Mouse (Mus musculus) spleen, adult 2 months (tissue): Measurements from ENCODE around the gene Upb1. TPM values are rescaled to one million over a fixed set of nuclear protein-coding genes. Genes with fewer than 3 reads are reported as not detected.
"Not testable (repeated sequence)": the region's sequence is repeated elsewhere in the genome, so short reads cannot be mapped to it uniquely, and the experiment has no call there.

Experiments used
- DNase-seq, 2 experiments: peaks; one replicate each; pipeline versions ENCODE4 v3.0.0 to v3.0.0-alpha.2; 2012 to 2021; ENCODE audit warnings: low spot score in 2 of 2, low read depth in 1 of 2
- H3K27ac ChIP-seq: fragments of 200-500 bp; 2 replicates; pipeline ENCODE4 v1.5.1; 2012; ENCODE audit warnings: low read length, inconsistent platforms; ENCODE audit not compliant: insufficient read depth
- H3K27me3 ChIP-seq: fragments of 200-500 bp; 2 replicates; pipeline ENCODE4 v1.6.1; 2012; ENCODE audit warnings: mild to moderate bottlenecking, moderate library complexity, low read length, inconsistent platforms; ENCODE audit not compliant: control insufficient read depth, insufficient read depth
- H3K36me3 ChIP-seq: fragments of 200-500 bp; 2 replicates; pipeline ENCODE4 v1.6.1; 2012; ENCODE audit warnings: mild to moderate bottlenecking, low read length, inconsistent platforms; ENCODE audit not compliant: control insufficient read depth, insufficient read depth
- H3K4me1 ChIP-seq: fragments of 200-500 bp; 2 replicates; pipeline ENCODE4 v1.6.1; 2011; ENCODE audit warnings: inconsistent platforms; ENCODE audit not compliant: control insufficient read depth, insufficient read depth, insufficient read length
- H3K4me3 ChIP-seq: fragments of 200-500 bp; 2 replicates; pipeline ENCODE4 v1.5.1; 2011; ENCODE audit warnings: mild to moderate bottlenecking, inconsistent platforms; ENCODE audit not compliant: insufficient read depth, insufficient read length; ENCODE audit errors: extremely low read depth
- CTCF ChIP-seq: fragments of 200-500 bp; IDR thresholded peaks from 2 replicates; pipeline ENCODE4 v1.5.1; 2011; ENCODE audit warnings: mild to moderate bottlenecking, inconsistent platforms; ENCODE audit not compliant: insufficient read depth, insufficient read length, insufficient replicate concordance; ENCODE audit errors: extremely low read depth
- POLR2A ChIP-seq: fragments of 200-500 bp; IDR thresholded peaks from 2 replicates; pipeline ENCODE4 v1.6.1; 2011; ENCODE audit warnings: low read depth, low read length, inconsistent platforms
- WGBS: fragments of 180-500 bp; shearing (Covaris S2); methylation state at CpG from one replicate; pipeline ENCODE4 v1.1.7; 2018; 5-methylcytosine and 5-hydroxymethylcytosine counted together
- polyA plus RNA-seq: library from polyadenylated mRNA; depleted of rRNA; stranded (reverse); fragments of >200 nt; gene quantifications from 2 replicates; pipeline ENCODE4 v1.2.3, GENCODE M21; 2012

The Upb1 gene
- polyA plus RNA-seq, 1 experiment: 0.74 TPM

GRCm38 (mm10) chr10:75457852-75458251, 56.9 kb downstream of the Upb1 start:
- no peaks in the 10 kb centered on the region for H3K4me1 ChIP-seq
- TF ChIP-seq POLR2A: no peak
- no peak for TF ChIP-seq CTCF
- H3K4me3 ChIP-seq: no peak overlapping the region
- no peak overlapping the region for H3K27ac ChIP-seq
- H3K27me3 ChIP-seq: no peaks in the 10 kb centered on the region
- no peak for DNase-seq
- no peaks in the 10 kb centered on the region for H3K36me3 ChIP-seq
- WGBS: 93% methylated on average over 1 of the region's 1 CpGs

- TF ChIP-seq POLR2A (no peak), CTCF (no peak)
- DNase-seq: no peak
- H3K4me1 ChIP-seq: no peaks in the 10 kb centered on the region
- WGBS: 86% methylated on average over 4 of the region's 4 CpGs
- no peak overlapping the region for H3K27ac ChIP-seq
- no peaks in the 10 kb centered on the region for H3K36me3 ChIP-seq
- no peaks in the 10 kb centered on the region for H3K27me3 ChIP-seq
- H3K4me3 ChIP-seq: no peak overlapping the region
These were observed 57.4 kb downstream of the Upb1 start for GRCm38 (mm10) chr10:75458329-75458728.

GRCm38 (mm10) chr10:75462728-75463127, 61.8 kb downstream of the Upb1 start:
- DNase-seq: no peak
- H3K27me3 ChIP-seq: no peaks in the 10 kb centered on the region
- TF ChIP-seq CTCF (no peak), POLR2A (no peak)
- WGBS: 95% methylated on average over 3 of the region's 3 CpGs
- no peak overlapping the region for H3K4me3 ChIP-seq
- H3K36me3 ChIP-seq: no peaks in the 10 kb centered on the region
- H3K27ac ChIP-seq: no peak overlapping the region
- H3K4me1 ChIP-seq: no peaks in the 10 kb centered on the region

- H3K27ac ChIP-seq: no peak overlapping the region
- no peaks in the 10 kb centered on the region for H3K27me3 ChIP-seq
- WGBS: 55% methylated on average over 6 of the region's 6 CpGs
- no peak for DNase-seq
- no peak overlapping the region for H3K4me3 ChIP-seq
- TF ChIP-seq POLR2A (no peak), CTCF (no peak)
- no peaks in the 10 kb centered on the region for H3K36me3 ChIP-seq
- H3K4me1 ChIP-seq: no peaks in the 10 kb centered on the region
These were observed 65.1 kb downstream of the Upb1 start for GRCm38 (mm10) chr10:75465781-75466550.

GRCm38 (mm10) chr10:75473411-75473810, 72.5 kb downstream of the Upb1 start:
- H3K27ac ChIP-seq: no peak overlapping the region
- 22% methylated on average over 8 of the region's 8 CpGs for WGBS
- H3K27me3 ChIP-seq: no peaks in the 10 kb centered on the region
- peak; percentile 34 to 47 for DNase-seq
- no peaks in the 10 kb centered on the region for H3K36me3 ChIP-seq
- H3K4me1 ChIP-seq: peaks cover 2% of the 10 kb centered on the region; the same call in 1 of the 2 replicates
- no peak overlapping the region for H3K4me3 ChIP-seq
- no peak for TF ChIP-seq CTCF
- TF ChIP-seq POLR2A: no peak

- DNase-seq: no peak
- peaks cover 2% of the 10 kb centered on the region; the same call in 1 of the 2 replicates for H3K4me1 ChIP-seq
- no peak overlapping the region for H3K4me3 ChIP-seq
- H3K27ac ChIP-seq: no peak overlapping the region
- no peaks in the 10 kb centered on the region for H3K36me3 ChIP-seq
- TF ChIP-seq CTCF (no peak), POLR2A (no peak)
- 83% methylated on average over 5 of the region's 5 CpGs for WGBS
- no peaks in the 10 kb centered on the region for H3K27me3 ChIP-seq
These were observed 73.7 kb downstream of the Upb1 start for GRCm38 (mm10) chr10:75474571-75474970.

GRCm38 (mm10) chr10:75475139-75475850, 74.4 kb downstream of the Upb1 start:
- not testable (repeated sequence) for DNase-seq, H3K4me1 ChIP-seq, H3K36me3 ChIP-seq, H3K27ac ChIP-seq, H3K27me3 ChIP-seq, H3K4me3 ChIP-seq
- WGBS: 54% methylated on average over 5 of the region's 6 CpGs
